Comparison of ENCODE assay signal across 8 mouse cellular contexts in genomic region chr19:24279706-24280600, GRCm38 (mm10). TPM values are rescaled to one million over a fixed set of nuclear protein-coding genes. Genes with fewer than 3 reads are reported as not detected.
DNase-seq lines count a peak whose midpoint lies in the region; ATAC-seq lines count a peak whose summit lies in the region.

No protein-coding gene starts in this region.

- peak overlapping the region; percentile 86 for H3K4me2 ChIP-seq in embryonic facial prominence, embryonic 14.5 days (ENCODE audit: low read depth, low read length)
- H3K4me2 ChIP-seq in kidney, embryonic 14.5 days (replicated peaks; ENCODE audit: low read depth, low read length), result peak overlapping the region; percentile 85

- no peaks in the 10 kb centered on the region for H3K4me1 ChIP-seq in embryonic facial prominence, embryonic 14.5 days (ENCODE audit: control insufficient read depth, insufficient read depth, low read length)
- no peaks in the 10 kb centered on the region for H3K4me1 ChIP-seq in kidney, embryonic 14.5 days (ENCODE audit: control insufficient read depth, insufficient read depth, low read length)

- no peaks in the 10 kb centered on the region for H3K9me3 ChIP-seq in embryonic facial prominence, embryonic 14.5 days (ENCODE audit: control insufficient read depth, low read length)
- no peaks in the 10 kb centered on the region for H3K9me3 ChIP-seq in kidney, embryonic 14.5 days (ENCODE audit: control insufficient read depth, low read length)

- whole genome bisulfite sequencing in embryonic facial prominence, embryonic 14.5 days, result under 1% methylated on average over 30 of the region's 78 CpGs
- 1% methylated on average over 66 of the region's 78 CpGs for WGBS in kidney, embryonic 14.5 days

- ATAC-seq in embryonic facial prominence, embryonic 14.5 days (ENCODE audit: low read depth), result peak; percentile 66
- ATAC-seq in kidney, embryonic 14.5 days (ENCODE audit: low FRiP score, low TSS enrichment), result peak; percentile 69

- DNase-seq in A20 (ENCODE audit: low read depth, low spot score), result peak; percentile 93
- DNase-seq in adrenal gland, postnatal 4 days (ENCODE audit: low spot score in 2 of 2), result peak; percentile 57 to 62
- DNase-seq in embryonic facial prominence, embryonic 14.5 days (ENCODE audit: low spot score), result peak; percentile 91
- DNase-seq in heart, adult 9 months (ENCODE audit: low spot score in 2 of 2), result peak; percentile 79
- peak; percentile 89 for DNase-seq in liver
- peak; percentile 50 to 58 for DNase-seq in monocyte, adult 2 months (ENCODE audit: low read depth in 1 of 2, low spot score in 2 of 2)
- DNase-seq in spleen, postnatal 14 days (ENCODE audit: low spot score in 2 of 2), result peak; percentile 68 to 74

- H3K36me3 ChIP-seq in embryonic facial prominence, embryonic 14.5 days (ENCODE audit: control insufficient read depth, insufficient read depth, low read length), result peaks cover 5% of the 10 kb centered on the region; the same call in 1 of the 2 replicates
- H3K36me3 ChIP-seq in kidney, embryonic 14.5 days (ENCODE audit: control insufficient read depth, insufficient read depth, low read length), result peaks cover 8% of the 10 kb centered on the region; the same call in 1 of the 2 replicates

- peak overlapping the region; percentile 90 for H3K27ac ChIP-seq in embryonic facial prominence, embryonic 14.5 days (replicated peaks; ENCODE audit: low read depth, low read length)
- H3K27ac ChIP-seq in kidney, embryonic 14.5 days (ENCODE audit: low read depth, low read length), result peak overlapping the region; percentile 86

- no peaks in the 10 kb centered on the region for H3K27me3 ChIP-seq in embryonic facial prominence, embryonic 14.5 days (replicated peaks; ENCODE audit: control insufficient read depth, insufficient read depth, low read length)
- H3K27me3 ChIP-seq in kidney, embryonic 14.5 days (ENCODE audit: control insufficient read depth, insufficient read depth, low read length), result no peaks in the 10 kb centered on the region

- H3K4me3 ChIP-seq in embryonic facial prominence, embryonic 14.5 days (ENCODE audit: low read depth, low read length), result peak overlapping the region; percentile 70
- peak overlapping the region; percentile 70 for H3K4me3 ChIP-seq in kidney, embryonic 14.5 days (ENCODE audit: low read length)

- H3K9ac ChIP-seq in embryonic facial prominence, embryonic 14.5 days (ENCODE audit: low read depth, low read length), result peak overlapping the region; percentile 84
- H3K9ac ChIP-seq in kidney, embryonic 14.5 days (ENCODE audit: low read depth, low read length), result peak overlapping the region; percentile 78

RNA-seq across cellular contexts. Expression of gene Fxn, which starts 0.5 kb away (rescaled TPM):
- 10 to 100 TPM; 24.3 to 24.4 TPM for total RNA-seq in adrenal gland, postnatal 4 days (2021)
- polyA plus RNA-seq in embryonic facial prominence, embryonic 14.5 days (2014; fragmentation: Nextera tagmentation; extraction: Ambion mirVana), result 38.6 and 39.4 TPM in 2 replicates
- 57.8 and 62.0 TPM in 2 replicates for polyA plus RNA-seq in kidney, embryonic 14.5 days (2014; fragmentation: Nextera tagmentation; extraction: Ambion mirVana)

RNA-seq across cellular contexts. Expression of gene Tjp2, which starts 55.1 kb away (rescaled TPM):
- 10 to 100 TPM; 14.5 to 17.3 TPM for total RNA-seq in adrenal gland, postnatal 4 days (2021)
- 14.7 and 16.1 TPM in 2 replicates for polyA plus RNA-seq in embryonic facial prominence, embryonic 14.5 days (2014; fragmentation: Nextera tagmentation; extraction: Ambion mirVana)
- polyA plus RNA-seq in kidney, embryonic 14.5 days (2014; fragmentation: Nextera tagmentation; extraction: Ambion mirVana), result 18.3 and 34.9 TPM in 2 replicates

Comparison
In these comparisons a context has a peak if more than half of its experiments do, and no peak if none do; other contexts are left out.
1. Peak in every context shown above with its lines: DNase-seq, ATAC-seq, H3K4me3 ChIP-seq and H3K27ac ChIP-seq.